ENCODE assay signal across 20 mouse cellular contexts in genomic region chr6:88346776-88347175, GRCm38 (mm10).
A peak's percentile ranks its signal among the peaks of the same experiment; 100 is the strongest.
DNase-seq lines count a peak whose midpoint lies in the region; ATAC-seq and TF ChIP-seq lines count a peak whose summit lies in the region.
"Had no signal": no experiment of that assay in that cellular context is flagged by ENCODE, and none has a peak within 500 bp of the region (broad histone marks: within the 10 kb centered on the region; RNA-seq: fewer than 3 reads in every experiment).

No protein-coding gene starts in this region.

- 95% methylated on average over 1 of the region's 1 CpGs for WGBS in liver, adult 2 months
- WGBS in liver, postnatal 0 days (ENCODE audit: insufficient replicate concordance) = 91% methylated on average over 1 of the region's 1 CpGs
- WGBS in limb, embryonic 10.5 days = 94% methylated on average over 1 of the region's 1 CpGs

- no peak overlapping the region for H3K4me3 ChIP-seq in liver, adult 2 months (ENCODE audit: insufficient read depth, low read depth, low read length)
- H3K4me3 ChIP-seq in liver, postnatal 0 days (ENCODE audit: low read depth, low read length) = no peak overlapping the region
- no peak overlapping the region for H3K4me3 ChIP-seq in limb, embryonic 10.5 days
- H3K4me3 ChIP-seq: forebrain, embryonic 12.5 days; hindbrain, embryonic 15.5 days; neural tube, embryonic 12.5 days had no signal

- H3K27ac ChIP-seq in liver, adult 2 months (replicated peaks; ENCODE audit: insufficient read depth, low read depth, low read length) = no peak overlapping the region
- no peak overlapping the region for H3K27ac ChIP-seq in liver, postnatal 0 days (ENCODE audit: low read depth)
- H3K27ac ChIP-seq in limb, embryonic 10.5 days = 0 out of 2 replicates have a peak overlapping the region, but pooled peaks have one; percentile 38
- H3K27ac ChIP-seq: forebrain, embryonic 12.5 days; hindbrain, embryonic 15.5 days; neural tube, embryonic 12.5 days had no signal

- no peaks in the 10 kb centered on the region; the same call in 1 of the 2 replicates for H3K36me3 ChIP-seq in liver, adult 2 months (ENCODE audit: control insufficient read depth, insufficient read depth, low read length)
- peaks cover 5% of the 10 kb centered on the region; the same call in 1 of the 2 replicates for H3K36me3 ChIP-seq in liver, postnatal 0 days (replicated peaks; ENCODE audit: insufficient read depth, low read length)
- peaks cover 20% of the 10 kb centered on the region; the same call in 1 of the 2 replicates for H3K36me3 ChIP-seq in limb, embryonic 10.5 days
- H3K36me3 ChIP-seq: hindbrain, embryonic 15.5 days; neural tube, embryonic 12.5 days had no signal

- no peak overlapping the region for H3K9ac ChIP-seq in liver, adult 2 months (ENCODE audit: low read depth, low read length)
- no peak overlapping the region for H3K9ac ChIP-seq in liver, postnatal 0 days (replicated peaks)
- H3K9ac ChIP-seq: forebrain, embryonic 12.5 days; hindbrain, embryonic 15.5 days; neural tube, embryonic 12.5 days had no signal

- no peak for TF ChIP-seq CTCF in liver, adult 2 months (IDR thresholded peaks at IDR 0.05; ENCODE audit: low read depth, low read length)
- no peak for TF ChIP-seq CTCF in liver, postnatal 0 days (IDR thresholded peaks at IDR 0.05; ENCODE audit: low read depth)

- DNase-seq in liver, adult 2 months (ENCODE audit: extremely low read depth, low read depth, low spot score) = peak; percentile 19
- DNase-seq in liver, postnatal 0 days = no peak
- DNase-seq in cerebellum, adult 11-12 months = peak; percentile 83
- peak; percentile 70 to 83 for DNase-seq in cerebellum, postnatal 14 days
- DNase-seq in limb, embryonic 10.5 days (ENCODE audit: low spot score) = no peak
- no peak for DNase-seq in kidney, postnatal 36 days
- DNase-seq in right cerebral cortex, adult 2 months (ENCODE audit: low spot score in 2 of 2) = no peak
- no peak for DNase-seq in spleen, postnatal 4 days (ENCODE audit: low spot score in 2 of 2)
- DNase-seq: adrenal gland, adult 2 months; kidney, adult 11 months; kidney, postnatal 25 days; layer of hippocampus, adult 9-11 months; liver; lung, adult 2 months; lung, postnatal 36 days; thymus, postnatal 4 days had no signal

- H3K27me3 ChIP-seq in liver, adult 2 months (ENCODE audit: control insufficient read depth, insufficient read depth, low read length) = no peaks in the 10 kb centered on the region
- H3K27me3 ChIP-seq in liver, postnatal 0 days (ENCODE audit: insufficient read depth, low read length) = no peaks in the 10 kb centered on the region
- no peaks in the 10 kb centered on the region for H3K27me3 ChIP-seq in limb, embryonic 10.5 days (ENCODE audit: low read depth, poor library complexity, severe bottlenecking)
- H3K27me3 ChIP-seq: CH12.LX; forebrain, embryonic 12.5 days; hindbrain, embryonic 15.5 days; neural tube, embryonic 12.5 days had no signal

- no peaks in the 10 kb centered on the region for H3K4me1 ChIP-seq in liver, adult 2 months (ENCODE audit: control insufficient read depth, insufficient read depth, low read length)
- no peaks in the 10 kb centered on the region for H3K4me1 ChIP-seq in liver, postnatal 0 days (ENCODE audit: insufficient read depth)
- H3K4me1 ChIP-seq in limb, embryonic 10.5 days = peaks cover 42% of the 10 kb centered on the region

- no peaks in the 10 kb centered on the region; the same call in 1 of the 2 replicates for H3K79me2 ChIP-seq in liver, adult 2 months (ENCODE audit: control insufficient read depth, insufficient read depth, low read length)

- TF ChIP-seq EP300 in liver, postnatal 0 days (IDR thresholded peaks at IDR 0.05; ENCODE audit: low read depth) = no peak

- TF ChIP-seq POLR2A in liver, adult 2 months (IDR thresholded peaks at IDR 0.05; ENCODE audit: extremely low read depth, insufficient read depth, low read length) = no peak

- no peaks in the 10 kb centered on the region for H3K9me3 ChIP-seq in liver, postnatal 0 days (ENCODE audit: low read length)
- H3K9me3 ChIP-seq in limb, embryonic 10.5 days (replicated peaks) = no peaks in the 10 kb centered on the region
- H3K9me3 ChIP-seq: forebrain, embryonic 12.5 days; hindbrain, embryonic 15.5 days; neural tube, embryonic 12.5 days had no signal

- H3K4me2 ChIP-seq in liver, postnatal 0 days (ENCODE audit: low read depth, low read length) = no peak overlapping the region
- H3K4me2 ChIP-seq: forebrain, embryonic 12.5 days; hindbrain, embryonic 15.5 days; neural tube, embryonic 12.5 days had no signal

- ATAC-seq in liver, postnatal 0 days = no peak

Comparison
In these comparisons a context has a peak if more than half of its experiments do, and no peak if none do; other contexts are left out.
1. DNase-seq: peak in liver, adult 2 months (single experiment), cerebellum, adult 11-12 months (single experiment) and cerebellum, postnatal 14 days (2 of 2); none in liver, postnatal 0 days (single experiment), limb, embryonic 10.5 days (single experiment), kidney, postnatal 36 days (0 of 2), right cerebral cortex, adult 2 months (0 of 2) and spleen, postnatal 4 days (0 of 2).